Mouse (Mus musculus) adrenal gland, postnatal 10 days (tissue): ENCODE data around the gene Nme7. TPM values are rescaled to one million over a fixed set of nuclear protein-coding genes. Genes with fewer than 3 reads are reported as not detected.

Experiments used
- DNase-seq: peaks from one replicate; pipeline ENCODE4 v3.0.0; 2021; ENCODE audit warnings: mixed read lengths
- total RNA-seq, 2 experiments: library from RNA; stranded (reverse); gene quantifications; 2 replicates each; pipeline ENCODE4 v1.2.3; 2021

Nme7 gene
- total RNA-seq, 2 experiments from 2014 or later = 14.5 to 17.2 TPM

DNA sequence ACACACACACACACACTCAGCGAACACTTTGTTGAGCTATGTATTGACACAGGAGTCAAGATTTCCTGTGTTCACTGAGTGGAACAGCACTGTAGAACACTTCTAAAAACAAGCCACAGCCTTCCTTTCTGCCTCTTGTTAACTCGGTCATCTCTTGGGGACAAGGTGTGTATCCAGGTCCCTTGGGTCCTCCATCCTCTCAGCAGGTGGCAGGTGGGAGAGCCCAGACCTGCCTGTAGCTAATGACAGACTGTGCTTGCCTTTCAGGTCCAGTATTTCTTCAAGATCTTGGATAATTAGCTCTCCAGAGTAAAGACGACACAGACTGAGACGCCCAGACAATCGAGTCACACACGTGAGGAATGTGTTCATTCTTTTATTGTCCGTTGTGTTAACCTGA, 132.8 kb downstream of the Nme7 start:
- DNase-seq = no peak

- no peak for DNase-seq
Observed at GRCm38 (mm10) chr1:164440230-164440629, 136.3 kb downstream of the Nme7 start.

DNA sequence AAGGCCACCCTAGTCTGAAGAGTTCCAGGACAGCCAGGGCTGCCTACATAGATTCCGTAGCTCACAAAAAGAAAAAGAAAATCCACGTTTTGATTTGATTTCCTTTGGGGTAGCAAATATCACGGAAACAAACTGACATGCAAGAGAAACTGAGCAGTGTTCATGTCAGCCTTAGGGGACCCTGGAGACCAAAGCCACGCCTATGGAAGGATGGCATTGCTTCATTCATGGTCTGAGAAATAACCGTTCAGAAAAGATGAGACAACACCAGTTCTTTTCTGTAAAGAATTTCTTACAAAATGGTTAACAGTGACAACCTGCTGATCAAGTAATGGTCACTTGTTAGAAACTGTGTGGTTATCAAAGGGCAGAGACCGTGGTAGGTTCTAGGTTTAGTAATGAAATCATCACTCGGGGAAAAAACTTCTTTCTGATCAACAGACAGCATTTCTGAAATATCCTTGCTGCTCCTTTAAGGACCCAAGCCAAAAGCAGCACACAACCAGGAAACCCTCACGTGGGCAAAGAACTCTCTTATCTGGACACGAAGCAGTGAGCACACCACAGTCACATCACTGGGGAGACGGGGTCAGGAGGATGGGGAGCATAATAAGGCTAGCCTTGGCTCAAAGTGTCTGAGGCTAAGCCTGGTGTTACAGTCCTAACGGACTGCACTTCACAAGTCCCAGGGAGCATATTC, 136.9 kb downstream of the Nme7 start:
- DNase-seq = no peak

DNA sequence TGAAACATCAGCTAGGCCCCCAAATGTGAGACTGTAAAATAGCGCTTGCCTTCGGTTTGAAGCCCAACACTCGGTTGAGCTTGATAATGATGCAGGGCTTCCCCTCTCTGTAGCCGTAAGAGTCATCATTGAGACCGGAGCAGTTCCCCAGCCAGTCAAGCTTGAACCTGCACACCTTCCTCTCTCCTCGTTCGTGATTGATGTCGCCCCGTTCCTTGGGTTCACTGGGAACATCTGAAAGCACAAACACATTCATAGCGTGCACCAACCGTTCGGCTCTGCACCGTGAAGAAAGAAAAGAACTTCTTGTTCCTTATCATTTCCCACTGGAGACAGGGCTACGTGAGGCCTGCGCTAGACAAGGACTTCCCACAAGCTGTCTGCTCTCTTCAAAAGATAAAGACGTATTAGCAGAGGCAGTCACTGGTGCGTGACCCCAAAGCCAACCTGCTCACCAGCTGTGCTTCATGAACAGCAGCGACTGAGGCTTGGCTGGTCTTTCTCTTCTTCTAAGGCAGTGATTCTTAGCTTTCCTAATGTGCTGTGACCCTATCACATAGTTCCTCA, 137.6 kb downstream of the Nme7 start:
- no peak for DNase-seq

DNA sequence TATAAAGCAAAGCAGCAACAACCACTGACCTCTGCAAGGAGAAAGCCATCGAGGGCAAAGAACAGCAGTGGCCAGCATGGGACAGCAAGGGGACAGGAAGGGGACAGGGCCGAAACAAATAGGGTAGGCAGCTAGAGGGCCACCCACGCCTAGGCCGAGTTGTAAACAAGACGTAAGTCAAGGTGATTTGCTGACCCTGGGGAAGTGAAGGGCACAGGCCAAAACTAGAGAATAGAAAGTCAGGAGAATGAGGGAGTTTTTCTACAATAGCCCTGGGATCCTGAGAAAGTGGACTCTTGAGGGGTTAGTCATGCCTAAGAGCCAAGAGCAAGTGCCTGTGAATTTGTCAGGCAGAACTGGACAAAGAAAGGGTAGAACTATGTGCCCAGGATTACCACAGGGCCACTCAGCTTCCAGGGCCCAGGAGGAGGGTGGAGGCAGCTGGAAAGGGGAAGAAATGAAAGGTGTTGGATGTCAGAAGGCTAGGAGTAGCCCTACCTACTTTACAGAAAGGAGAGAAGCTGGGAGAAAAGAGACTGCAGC, 141.8 kb downstream of the Nme7 start:
- DNase-seq = no peak

DNA sequence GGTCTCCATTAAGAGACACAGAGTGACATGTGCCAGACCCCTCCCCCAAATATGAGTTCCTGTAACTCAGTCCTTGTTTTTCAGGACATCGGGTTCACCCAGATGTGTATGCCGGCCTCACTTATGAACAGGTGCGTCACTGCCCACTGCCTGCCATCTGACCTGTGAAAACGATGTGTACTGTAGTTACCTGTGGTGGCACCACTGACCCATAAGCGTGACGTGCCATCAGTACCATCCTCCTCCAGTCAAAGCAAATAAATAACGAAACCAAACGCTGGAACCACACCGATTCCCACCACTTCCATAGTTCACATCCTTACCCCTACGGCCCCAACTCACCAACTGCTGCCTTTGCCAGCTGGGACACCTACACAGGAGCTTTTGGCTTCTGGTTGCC, 142.6 kb downstream of the Nme7 start:
- no peak for DNase-seq

GRCm38 (mm10) chr1:164447521-164447920, 143.6 kb downstream of the Nme7 start:
- DNase-seq = no peak

DNA sequence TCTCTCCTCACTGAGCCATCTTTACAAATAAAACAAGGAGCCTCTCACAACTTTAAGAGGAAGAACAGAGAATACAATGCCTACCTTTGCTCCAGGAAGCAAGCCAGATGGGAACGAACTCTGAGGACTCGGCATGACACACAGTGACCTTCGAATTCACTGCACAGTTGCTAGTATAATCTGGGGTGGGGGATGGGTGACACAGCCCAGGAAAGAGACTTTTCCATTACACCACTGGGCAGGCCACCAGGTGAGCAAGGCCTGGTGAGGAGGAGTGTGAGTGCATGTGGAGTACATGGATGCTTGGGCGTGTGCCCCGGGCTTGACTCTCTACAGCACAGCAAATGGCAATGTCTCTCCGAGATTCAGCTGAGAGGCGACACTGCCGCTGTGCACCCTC, 145.7 kb downstream of the Nme7 start:
- peak; percentile 22 for DNase-seq

DNA sequence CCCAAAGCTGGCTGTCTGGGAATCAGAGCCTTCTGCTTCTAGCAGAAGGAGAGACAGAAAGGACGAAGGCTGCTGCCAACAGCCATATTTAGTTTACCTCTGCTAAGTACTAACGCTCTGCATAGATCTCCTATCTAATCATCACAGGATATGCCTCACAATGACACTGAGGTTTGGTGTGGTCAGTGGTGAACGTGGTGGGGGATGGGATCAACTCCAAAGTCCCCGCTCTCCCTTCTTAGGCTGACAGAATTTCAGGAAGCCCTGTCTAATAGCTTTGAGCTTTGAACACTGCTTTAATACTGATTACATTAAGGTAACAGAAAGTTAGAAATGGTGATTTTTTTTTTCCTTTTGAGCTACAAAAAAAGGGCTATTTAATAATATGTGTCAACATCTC, 146.3 kb downstream of the Nme7 start:
- no peak for DNase-seq

DNA sequence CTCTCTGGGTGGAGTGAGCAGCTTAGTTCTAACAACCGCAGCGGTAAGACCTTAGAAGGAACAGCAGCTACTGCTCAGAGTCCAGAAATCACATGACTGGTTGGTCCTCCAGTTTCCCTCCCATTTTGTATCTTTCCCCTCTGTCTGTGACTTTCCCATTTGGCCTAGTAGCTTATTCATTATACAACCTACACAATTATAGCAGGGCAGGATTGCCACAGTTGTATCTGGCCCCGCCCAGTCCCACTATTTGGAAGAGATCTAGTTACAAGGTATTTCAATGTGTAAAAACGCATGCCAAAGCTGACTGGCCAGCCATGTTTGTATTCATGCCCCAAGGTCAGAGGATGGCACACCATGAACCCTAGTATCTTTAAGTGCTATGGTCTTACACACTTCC, 146.7 kb downstream of the Nme7 start:
- no peak for DNase-seq

DNA sequence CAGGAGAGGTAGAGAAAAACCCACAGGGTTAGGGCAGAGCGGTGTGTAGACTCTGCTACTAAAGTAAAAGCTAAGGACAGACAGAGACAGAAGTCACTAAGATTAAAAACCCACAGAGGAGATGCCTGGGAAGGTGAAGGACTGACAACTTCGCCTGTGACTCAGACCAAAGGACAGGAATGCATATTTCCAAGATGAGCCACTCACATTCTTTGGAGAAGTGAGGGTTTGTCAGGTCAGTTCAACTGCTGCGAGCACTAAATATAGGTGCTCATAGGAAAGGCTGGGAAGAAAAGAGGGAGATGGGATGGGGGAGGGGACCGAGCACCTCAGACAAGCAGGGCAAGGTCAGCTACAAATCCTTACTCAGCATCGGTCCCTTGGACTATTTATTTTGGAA, 147.4 kb downstream of the Nme7 start:
- peak; percentile 18 for DNase-seq

GRCm38 (mm10) chr1:164452580-164452979, 148.7 kb downstream of the Nme7 start:
- DNase-seq = no peak

DNA sequence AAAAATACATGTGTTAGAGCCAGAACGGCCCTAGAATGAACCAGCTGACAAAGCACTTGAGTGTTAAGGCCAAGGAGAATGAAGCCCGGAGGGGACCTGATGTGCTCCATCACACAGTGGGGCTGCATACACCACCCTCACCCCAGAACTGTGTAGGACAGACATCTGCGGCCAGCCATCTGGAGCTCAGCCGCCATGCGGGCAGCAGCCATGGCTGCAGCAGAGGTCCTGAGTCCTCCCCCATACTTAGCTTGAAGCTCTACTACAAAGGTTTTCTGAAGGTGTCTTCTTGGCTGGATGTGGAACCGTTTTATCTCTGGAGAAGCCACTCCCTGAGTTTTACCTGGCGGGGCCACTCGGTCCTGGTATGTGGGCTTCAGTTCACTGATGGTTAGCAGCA, 149.2 kb downstream of the Nme7 start:
- DNase-seq = no peak

DNA sequence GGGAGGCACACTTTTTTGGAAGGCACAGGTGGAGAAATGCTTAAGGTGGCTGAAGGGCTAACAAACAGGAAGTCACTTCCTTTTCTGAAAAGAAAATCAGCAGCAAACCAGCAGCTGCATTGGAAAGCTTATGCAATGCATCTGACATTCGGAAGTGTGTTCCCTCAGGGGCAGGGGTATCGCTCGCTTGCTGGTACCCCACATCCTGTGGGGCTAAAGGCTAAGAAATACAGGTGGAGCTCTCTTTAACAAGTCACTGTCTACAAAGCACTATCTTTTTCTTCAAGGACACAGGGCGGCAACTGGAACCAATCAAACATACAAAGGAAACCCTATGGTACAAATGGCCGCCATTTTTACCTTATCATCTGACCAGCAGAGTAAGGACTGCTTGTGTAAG, 149.8 kb downstream of the Nme7 start:
- no peak for DNase-seq

GRCm38 (mm10) chr1:164454747-164455400, 151.0 kb downstream of the Nme7 start:
- DNase-seq = peak; percentile 68

DNA sequence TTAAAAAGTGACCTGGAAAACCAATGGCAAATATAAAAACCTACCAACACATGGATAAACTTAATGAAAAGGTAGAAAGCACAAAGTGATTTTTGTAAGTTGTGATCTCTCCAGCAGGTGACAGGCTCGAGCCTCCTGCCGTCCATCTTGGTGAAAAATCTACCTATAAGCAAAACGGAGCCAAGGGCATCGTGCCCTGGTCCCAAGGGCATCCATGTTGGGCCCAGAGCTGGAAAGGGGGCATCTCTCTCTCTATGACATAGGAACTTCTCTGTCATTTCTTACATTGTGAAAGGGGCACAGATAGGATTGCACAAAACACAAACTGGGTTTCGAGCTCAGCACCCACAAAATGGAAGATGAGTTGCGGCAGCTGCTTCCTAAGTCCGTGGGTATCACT, 151.7 kb downstream of the Nme7 start:
- DNase-seq = peak; percentile 24

- peak; percentile 23 for DNase-seq
Observed at GRCm38 (mm10) chr1:164456065-164456464, 152.1 kb downstream of the Nme7 start.

DNA sequence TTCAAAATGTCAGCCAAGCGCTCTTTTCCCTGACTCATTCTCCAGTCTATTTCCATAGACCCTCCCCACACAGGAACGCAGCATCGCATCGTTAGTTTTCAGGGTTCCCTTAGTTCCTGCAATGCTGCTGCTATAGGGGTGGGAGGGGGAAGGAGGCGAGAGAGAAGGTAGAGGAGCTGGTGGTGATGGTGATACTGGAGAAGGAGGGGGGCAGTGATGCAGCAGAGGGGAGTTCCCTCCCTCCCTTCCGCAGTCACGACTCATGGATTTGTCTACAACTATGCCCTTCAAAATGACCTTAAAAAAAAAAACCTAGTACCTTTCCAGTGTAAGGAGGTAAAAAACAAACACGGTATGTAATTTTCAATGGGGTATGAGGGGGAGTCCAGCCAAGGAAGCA, 152.8 kb downstream of the Nme7 start:
- DNase-seq = no peak

DNA sequence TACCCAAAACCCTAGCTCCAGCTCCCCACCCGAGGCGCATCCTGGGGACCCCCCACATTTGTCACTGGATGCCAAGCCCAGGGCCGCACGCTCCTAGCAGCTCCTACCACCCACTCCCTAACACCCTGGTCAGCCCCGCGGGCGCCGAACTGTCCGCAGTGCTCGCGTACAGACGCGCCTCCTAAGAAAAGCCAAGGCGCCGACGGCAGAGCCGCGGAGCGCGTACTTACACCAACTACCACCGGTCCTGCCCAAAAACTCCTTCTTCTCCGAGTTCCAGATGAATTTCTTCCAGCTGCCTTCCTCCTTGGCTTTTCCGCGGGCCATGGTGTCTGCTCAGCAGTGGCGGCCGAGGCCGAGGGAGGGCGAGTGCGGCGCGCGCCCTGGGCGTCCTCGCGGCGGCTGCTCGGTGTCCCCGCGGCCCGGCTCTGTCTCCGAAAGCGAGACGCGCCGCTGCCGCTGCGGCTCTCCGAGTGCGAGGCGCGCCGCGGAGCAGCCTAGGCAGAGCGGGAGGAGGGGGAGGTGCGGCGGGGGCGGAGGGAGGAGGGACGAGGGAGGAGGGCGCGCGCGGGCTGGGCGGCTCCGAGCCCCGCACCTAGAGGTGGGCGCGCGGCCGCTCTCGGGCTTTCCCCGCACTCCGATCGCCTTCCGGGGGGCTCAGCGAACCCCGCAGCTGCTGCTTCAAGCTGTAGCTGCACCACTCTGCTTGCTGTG, 153.8 kb downstream of the Nme7 start:
- DNase-seq = peak; percentile 84

DNA sequence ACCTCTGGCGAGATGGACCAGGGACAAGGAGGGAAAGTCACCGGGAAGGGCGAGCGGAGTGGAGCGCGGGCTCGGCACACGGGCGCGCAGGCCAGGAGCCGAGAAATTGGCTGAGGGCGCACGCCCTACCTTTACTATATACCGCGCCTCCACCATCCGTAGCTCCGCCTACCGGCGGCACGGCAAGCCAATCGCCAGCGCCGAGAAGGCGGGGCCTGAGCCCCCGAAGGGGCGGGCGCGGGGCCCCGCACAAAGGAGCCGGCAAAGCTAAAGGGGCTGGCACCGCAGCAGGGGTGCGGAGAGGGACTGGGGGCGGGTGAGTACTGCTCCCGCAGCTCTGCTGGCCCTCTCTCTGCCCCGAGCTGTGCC, 154.3 kb downstream of the Nme7 start, which contains the start of gene Atp1b1:
TSS of gene Atp1b1 (minus strand) at position 111 of the 369 bp plus-strand sequence.
- DNase-seq = peak; percentile 91

- peak; percentile 71 for DNase-seq
Observed at GRCm38 (mm10) chr1:164458621-164459051, 154.7 kb downstream of the Nme7 start.

- no peak for DNase-seq
Observed at GRCm38 (mm10) chr1:164459127-164459905, 155.4 kb downstream of the Nme7 start.
